Mouse (Mus musculus) heart, postnatal 14 days (tissue): ENCODE measurements at regions not wholly inside any gene's neighbourhood (a gene's known extent, or its start where the extent isn't known, plus 50 kb on each side); places are given as distances from the start of the nearest gene placed in this dataset.
"Not testable (repeated sequence)": the region's sequence is repeated elsewhere in the genome, so short reads cannot be mapped to it uniquely, and the experiment has no call there.

Experiments used
- DNase-seq, 2 experiments: peaks; one replicate each; pipeline ENCODE4 v3.0.0; 2021 to 2022
- intact Hi-C: fragments of 180-260 bp; cut with DNase I; formaldehyde crosslinking; loops from one replicate; pipeline ENCODE4 v1.15.1; 2025

DNA sequence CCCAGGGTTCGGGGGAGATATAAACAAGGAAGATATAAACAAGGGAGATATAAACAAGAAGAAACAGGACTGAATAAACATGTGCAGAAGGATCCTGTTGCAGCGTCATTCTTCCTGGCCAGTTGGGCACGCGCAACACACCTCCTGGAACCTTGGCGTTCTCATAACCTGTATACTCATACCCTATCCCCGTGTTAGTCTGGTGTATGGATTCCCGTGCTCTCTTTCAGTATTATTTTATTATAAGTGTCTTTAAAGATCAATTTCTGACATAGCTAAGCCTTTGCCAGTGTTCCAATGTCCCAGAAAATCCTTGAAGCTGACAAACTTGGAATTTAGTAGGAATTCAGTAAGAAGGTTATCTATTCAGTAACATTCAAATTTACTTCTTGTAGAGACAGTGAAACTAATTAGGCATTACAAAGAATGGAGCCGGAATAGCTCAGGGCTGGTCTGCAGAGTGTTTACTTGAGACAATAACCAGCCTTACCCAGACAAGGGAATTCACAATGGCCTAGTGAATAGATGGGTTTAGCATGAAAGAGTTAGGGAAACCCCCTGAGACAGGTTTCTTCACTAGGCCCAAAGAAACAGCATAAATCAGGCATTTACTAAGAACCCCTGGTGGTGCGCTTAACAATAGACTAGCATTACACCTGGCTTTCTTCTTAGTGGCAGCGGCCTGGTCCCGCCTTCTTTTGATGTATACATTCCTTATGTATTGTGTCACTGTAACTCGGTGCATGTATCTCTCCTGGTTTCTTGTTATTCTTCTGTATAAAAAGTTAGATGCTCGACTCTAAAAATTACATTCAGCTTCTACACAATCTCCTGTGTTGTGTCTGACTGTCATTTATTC, 458.4 kb downstream of the Epm2a start:
- DNase-seq, intact Hi-C loops: not testable (repeated sequence)

DNA sequence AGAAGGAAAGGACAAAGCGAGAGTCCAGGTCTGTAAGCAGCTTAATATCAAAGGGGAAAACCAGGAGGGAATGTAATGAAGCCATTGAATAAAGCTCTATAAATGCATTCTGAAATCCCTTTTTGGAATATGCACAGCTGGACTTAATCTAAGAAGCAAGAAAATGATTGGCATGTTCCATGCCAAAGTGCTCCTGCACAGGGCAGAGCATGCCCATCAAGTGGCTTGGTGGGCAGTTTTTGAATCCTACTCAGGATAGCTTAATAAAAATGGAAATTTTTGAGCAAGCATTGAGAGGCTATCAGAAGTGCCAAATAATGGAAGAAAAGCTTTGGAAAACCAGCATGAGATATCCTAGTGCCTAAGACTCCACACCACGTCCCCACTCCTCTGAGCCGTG, 466.1 kb downstream of the Epm2a start:
- intact Hi-C loops: no loop called here

DNA sequence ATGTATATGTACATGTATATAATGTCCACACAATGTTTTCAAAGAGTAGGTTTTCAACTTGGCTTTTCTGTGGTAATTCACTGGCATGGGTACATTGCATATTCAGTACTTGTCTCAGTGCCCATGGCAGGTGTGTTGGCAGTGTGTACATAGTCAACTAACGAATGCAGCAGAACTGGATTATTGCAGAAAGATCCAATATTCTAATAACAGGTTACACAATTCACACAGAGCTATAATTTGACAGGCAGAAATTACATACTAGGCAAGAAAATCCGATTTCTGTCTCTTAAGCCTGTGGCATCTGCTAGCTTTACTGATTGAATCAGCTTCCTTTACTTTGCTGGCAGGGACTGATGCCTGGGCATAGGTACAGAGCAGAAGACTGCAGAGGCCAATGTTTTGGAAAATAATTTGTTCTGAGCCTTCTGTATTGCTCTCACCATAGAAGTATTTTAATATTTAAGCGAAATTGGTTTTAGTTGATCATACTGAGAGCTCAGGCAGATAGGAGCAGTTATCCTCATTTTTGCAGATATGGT, 479.3 kb downstream of the Epm2a start:
- DNase-seq: no peak
- intact Hi-C loops: no loop called here

More for the DNA sequence above, 466.1 kb downstream of the Epm2a start:
- DNase-seq: no peak

DNA sequence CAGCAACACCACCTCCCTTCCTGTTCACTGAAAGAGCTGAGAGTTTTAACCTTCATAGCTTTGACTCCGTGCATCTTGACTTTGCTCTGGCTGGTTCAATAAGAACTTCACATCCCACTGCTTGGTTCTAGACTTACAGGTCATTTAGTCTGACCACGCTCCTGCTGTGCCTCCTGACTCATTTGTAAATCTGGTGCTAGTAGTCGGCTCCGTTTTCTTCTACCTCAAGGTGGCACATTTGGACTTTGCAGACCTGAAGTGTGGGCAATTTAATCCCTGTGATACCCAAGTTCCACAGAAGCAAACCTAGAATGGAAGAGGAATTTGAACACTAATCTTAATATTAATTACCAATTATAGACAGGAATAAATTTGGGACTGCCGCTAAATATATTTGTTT, 497.9 kb downstream of the Epm2a start:
- intact Hi-C loops: no loop called here
- DNase-seq: no peak

DNA sequence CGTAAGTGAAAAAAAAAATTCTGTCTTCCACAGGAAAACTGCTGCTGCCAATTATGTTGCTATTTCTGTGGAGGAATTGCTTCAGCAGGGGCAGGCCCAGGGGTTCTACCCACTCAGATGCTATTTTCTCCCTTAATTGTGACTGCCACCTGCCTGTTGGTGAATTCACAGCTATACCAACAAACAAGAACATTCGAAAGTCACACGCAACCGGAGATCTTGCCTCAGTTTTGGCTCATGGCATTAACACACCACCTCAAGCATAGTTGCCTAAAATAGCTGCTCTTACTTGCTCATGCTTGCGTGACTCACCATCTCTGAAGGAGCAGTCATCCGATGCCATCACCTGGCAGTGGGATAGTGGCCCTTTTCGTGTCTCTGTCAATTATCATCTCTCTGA, 498.3 kb downstream of the Epm2a start:
- intact Hi-C loops: no loop called here

DNA sequence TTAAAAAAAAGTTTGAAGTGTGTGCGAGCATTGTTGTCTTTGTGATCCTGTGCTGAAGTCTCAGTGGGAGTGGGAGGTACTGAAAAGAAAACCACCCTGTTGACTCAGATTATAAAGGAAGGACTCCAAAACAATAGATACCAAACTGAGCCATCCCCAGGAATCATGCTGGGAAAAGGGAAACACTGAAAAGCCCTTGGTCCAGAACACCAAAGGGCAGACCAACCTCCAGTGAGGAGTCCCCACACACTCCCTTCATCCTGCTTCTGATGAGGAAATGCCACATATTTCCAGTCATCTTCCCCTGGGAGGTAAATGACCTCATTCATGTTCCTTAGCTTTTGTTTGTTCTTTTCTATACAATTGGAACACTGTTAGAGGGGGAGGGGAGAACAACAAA, 502.9 kb downstream of the Epm2a start:
- no peak for DNase-seq
- intact Hi-C loops: no loop called here

More for the DNA sequence above, 498.3 kb downstream of the Epm2a start:
- no peak for DNase-seq

DNA sequence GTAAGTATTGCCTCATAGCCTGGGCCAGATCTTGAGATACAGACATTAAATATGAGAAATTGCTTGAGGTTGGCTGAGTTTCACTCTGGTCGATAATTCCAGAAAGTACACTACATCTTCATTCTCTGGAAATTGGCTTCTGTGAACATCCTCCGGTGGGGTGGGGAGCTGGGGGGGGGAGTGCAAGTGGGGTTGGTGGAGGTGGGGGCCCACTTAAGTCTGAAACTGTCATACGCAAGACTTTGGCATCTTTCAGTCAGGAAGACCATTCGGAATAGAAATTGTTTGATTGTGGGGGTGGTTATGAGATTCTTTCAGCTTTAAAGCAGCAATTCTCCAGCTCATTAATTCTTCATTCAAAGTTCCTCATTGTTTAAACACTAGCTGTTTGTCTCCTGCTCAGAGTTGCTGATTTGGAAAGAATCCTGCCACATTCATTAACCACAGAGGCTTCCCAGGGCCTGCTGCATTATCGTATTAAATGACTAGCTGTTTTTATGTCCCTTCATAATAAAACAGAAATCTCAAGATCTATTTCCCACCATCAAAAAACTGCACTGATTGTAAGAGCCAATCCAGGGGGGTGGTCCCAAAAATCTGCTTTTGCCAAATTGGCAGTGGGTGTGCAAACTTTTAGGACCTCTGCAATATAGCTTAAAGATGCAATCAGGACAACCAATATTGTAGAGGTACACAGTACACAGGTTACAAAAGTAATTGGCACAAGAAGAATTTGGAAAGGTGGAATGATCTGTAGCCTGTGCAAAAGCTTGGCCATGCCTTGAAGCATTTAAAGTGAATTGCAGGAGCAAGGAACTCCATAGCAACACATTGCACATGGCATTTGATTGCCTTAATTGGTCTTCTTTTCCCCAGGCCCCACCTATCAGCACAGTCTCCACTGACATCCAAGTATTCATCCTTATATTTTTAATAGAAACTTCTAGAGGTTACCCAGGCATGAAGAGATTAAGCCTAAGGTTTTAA, 532.2 kb downstream of the Epm2a start:
- DNase-seq: no peak
- intact Hi-C loops: no loop called here

DNA sequence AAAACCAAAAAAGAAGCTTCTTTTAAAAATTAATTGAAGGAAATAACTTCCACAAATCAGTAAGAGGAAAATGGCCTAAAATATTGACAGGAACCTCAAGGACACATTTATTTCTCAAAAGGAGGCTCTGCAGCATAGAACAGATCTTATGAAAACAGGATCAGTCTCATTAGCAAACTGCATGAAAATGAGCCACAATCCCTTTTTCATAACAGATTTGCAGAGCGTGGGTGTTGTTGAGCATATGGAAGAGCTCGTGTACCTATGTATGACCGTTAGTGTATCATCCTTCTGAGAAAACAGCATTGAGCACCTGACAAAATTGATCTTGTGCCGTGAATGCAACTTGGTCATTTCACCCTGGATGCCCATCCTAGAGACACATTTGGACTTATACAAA, 543.0 kb downstream of the Epm2a start:
- intact Hi-C loops: no loop called here

DNA sequence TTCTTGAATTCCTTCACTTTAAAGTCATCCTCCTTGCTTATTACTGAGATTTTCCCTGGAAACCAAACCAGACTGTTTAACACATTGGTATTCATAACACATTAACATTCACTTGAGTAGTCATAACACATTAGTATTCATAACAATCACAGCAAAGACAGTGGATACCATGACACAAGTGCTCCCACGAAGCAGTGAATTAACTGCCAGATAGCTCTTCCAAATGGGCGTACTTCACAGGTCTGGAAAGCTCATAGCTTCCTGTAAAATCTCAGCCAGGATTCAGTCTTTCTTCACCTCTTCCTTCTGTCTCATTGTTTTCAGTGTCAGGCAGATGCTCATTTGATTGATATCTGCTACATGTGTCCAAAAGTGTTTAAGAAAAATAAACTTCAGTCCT, 545.7 kb downstream of the Epm2a start:
- DNase-seq: no peak
- intact Hi-C loops: no loop called here

More for the DNA sequence above, 543.0 kb downstream of the Epm2a start:
- no peak for DNase-seq

DNA sequence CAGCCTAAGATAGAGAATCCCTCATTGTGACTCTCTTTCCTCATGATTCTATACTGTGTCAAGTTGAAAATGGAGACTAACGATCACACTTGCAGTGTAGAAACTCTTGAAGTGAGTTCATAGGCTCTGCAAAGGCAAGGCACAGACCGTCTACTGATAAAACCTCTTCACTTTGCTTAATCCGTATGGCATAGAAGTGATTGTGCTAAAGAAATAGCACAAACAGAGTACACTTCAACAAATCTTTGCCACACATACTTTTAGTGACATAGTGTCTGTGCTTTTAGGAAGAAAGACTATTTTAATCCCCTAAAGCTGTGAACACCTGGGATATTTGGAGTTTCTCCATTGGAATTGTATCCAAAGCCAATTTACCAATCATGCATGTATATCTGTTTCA, 578.9 kb downstream of the Epm2a start:
- DNase-seq: no peak
- intact Hi-C loops: no loop called here

DNA sequence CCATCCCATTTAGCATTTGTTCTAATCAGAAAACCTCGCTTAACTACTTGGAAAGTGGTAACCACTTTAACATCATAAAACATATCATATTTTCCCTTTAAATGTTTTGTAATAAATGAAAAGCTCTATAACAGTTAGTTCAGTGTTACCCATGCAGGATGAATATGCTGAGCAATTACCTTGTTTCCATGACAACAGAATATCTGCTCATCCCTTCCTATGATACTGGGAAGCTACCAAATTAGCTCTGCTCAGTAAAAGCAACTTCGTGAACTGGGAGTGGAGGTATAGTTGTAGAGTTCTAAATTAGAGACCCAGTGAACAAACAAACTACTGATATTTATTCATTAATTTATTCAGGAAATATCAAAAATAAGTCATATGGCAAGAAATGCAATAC, 595.0 kb downstream of the Epm2a start:
- intact Hi-C loops: no loop called here
- DNase-seq: no peak

DNA sequence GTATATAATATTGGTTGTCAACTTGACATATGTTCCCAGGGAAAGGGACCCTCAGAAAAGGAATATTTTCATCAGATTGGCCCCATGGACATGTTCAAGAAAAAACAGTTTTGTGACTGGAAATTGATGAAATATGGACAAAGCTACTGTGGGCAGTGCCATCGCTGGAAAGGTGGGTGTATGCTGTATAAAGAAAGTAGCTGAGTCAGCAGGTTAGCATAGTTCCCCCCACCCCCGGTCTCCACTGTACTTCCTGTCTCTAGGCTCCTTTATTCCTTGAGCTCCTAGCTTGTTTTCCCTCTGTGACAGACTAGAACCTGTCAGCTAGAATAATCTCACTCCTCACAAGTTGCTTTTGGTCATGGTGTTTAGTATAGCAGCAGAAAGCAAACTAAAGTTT, 599.6 kb downstream of the Epm2a start:
- DNase-seq: no peak
- intact Hi-C loops: no loop called here

DNA sequence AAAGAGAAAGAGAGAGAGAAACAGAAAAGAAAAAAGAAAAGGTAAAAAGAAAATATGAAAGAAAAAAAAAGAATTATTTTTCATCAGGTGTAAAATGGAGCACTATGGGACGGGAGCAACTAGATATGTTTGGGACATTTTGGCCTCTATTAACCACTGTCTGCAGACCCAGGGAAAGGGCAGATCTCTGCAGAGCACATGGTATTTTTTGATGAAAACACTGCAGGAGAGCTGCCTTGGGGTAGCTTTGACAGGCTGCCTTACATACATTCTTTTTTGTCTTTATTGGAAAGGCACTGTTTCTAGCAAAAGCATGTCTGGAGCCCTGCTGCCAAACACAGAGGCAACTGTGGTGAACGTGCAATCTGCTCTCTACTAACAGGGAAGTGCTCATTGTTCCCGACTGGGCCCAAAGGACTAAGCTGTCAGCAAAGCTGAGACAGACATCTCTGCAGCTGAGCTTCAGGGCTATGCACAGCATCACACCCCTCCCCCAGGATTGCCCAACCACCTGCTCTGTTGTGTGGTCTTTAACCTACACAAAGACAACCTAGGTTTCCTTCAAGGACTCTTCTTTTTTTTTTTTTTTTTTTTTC, 617.2 kb downstream of the Epm2a start:
- intact Hi-C loops: no loop called here
- DNase-seq: no peak

DNA sequence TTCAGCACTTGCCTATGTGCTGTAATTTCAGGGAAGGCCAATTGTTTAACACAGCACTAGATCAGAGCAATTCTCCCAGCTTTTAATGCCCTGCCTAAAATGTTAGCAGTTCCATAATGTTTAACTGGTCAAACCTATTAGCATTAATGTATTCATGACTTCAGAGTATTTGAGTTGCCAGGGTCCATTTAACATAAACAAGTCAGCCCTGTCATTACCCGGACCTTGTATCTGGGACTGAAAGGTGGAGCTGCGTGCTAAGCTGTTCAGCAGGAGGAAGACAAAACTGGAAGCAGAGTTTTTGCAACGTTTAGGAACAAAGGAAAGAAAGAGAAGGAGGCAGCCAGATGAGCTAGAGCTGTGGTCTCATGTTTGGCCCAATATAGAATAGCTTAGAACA, 661.8 kb downstream of the Epm2a start:
- no peak for DNase-seq
- intact Hi-C loops: loop anchor here (5.0 kb wide), 1 partner anchor 607 kb away; no protein-coding TSS in a partner anchor

DNA sequence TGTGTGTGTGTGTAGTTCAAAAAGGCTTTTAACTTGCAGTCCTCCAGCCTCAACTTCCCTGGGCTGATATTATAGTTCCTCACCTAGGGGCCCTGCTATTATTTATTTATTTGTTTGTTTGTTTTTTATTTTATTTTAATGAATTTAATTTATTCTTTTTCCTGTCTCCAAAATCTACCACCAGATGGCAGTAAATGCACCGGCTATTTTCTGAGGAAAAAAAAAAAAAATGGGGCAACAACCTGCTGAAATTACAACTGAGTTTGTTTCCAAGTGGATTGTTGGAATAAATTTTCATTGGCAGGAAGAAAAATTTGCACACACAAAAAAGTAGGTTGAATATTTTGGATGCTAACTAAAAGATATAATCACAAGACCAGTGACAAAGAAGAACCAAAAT, 662.7 kb downstream of the Epm2a start:
- DNase-seq: no peak
- intact Hi-C loops: loop anchor here (5.0 kb wide), 1 partner anchor 606 kb away; no protein-coding TSS in a partner anchor

DNA sequence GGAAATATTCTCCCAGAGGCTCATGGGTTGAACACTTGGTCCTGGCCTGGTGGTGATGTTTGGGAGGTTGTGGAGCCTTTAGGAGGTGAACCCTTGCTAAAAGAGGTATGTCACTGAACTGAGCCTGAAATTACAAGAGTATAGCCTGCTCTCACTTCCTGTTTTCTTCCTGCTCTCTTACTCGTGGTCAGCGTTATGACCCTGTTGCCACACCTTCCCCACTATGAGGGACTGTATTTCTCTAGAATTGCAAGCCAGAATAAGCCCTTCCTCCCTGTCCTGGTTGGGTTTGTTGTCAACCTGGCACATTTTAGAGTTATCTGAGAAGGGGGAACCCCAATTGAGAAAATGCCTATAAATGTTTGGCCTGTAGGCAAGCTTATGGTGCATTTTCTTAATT, 674.1 kb downstream of the Epm2a start:
- no peak for DNase-seq

DNA sequence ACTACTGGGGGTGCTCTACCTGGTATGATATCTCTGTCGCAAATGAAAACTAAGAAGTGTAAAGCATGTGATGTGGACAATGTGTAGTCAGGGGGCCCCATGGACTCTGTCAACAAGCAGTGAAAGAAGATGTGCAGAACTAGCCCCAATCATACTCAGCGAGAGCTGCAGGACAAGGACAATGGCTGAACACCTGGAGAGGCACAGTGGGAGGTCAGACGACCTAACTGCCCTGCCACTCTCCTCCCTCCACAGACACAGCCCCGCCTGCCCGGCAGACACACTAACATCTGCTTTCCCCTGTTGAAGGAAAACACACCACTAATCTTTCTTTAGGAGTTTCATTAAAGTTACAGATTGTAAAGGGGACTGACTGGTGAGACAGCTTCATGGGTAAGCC, 675.1 kb downstream of the Epm2a start:
- DNase-seq: no peak
- intact Hi-C loops: no loop called here

More for the DNA sequence above, 674.1 kb downstream of the Epm2a start:
- intact Hi-C loops: no loop called here

DNA sequence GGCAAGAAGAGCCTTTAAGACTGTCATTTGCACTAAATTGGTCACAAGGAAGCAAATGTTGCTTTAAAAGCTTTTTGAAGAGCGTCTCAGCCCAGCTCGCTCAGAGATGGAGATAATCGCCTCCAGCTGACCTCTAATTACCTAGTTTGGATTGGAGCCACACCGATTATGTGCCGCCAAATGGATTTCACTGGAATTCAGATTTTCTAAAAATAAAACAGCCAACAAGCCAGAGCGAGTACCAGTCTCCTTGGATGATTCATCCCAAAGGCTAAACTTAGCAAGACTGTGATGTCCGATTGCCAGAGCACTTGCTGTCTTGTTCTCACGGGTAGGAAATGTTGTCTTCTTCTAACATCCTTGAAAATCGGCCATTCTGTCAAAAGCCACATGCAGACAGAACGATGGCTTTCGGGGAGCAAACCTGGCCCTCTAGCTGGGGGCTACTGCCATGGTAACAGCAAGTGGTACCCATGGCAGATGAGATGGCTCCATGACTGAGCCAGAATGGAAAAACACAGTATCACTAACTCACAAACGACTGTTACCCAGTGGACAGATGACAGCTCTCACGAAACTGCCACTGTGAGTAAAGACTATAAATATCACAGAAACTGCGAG, 676.1 kb downstream of the Epm2a start:
- peak; percentile 15 to 40 for DNase-seq
- intact Hi-C loops: no loop called here

DNA sequence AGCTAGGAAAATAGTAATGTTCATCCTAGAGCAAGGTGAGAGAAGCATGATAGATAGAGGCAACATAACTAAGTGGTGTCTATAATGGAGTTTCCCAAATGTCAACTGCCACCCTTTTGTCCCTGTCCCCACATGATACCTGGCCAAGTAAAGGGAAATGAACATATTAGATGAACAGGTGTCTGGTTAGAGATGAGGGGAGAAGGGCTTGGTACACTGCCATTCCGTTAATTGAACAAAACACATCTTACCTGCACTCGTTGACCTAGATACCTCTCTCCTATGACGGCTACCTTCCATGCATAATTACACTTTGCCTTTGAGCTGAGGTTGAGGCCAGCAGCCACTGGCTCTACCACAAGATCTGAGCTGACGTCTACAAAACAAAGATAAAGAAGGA, 677.4 kb downstream of the Epm2a start:
- no peak for DNase-seq
- intact Hi-C loops: no loop called here

DNA sequence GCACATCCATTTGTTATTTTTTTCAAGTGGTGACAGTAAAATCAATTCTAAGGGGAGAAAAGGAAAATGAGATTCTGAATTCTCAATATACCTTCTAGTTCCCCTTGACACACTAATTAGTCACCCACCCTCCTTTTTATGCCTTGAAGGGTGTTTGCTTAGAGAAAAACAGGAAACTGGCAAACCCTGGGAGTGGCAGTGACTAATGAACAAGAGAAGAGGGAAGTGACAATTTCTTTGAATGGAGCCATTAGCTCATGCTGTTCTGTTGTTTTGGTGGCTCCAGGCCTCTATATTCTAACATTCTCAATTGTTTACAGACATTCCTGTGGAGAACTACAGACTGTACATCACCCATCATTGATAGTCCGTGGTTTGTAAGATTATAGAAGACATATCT, 692.0 kb downstream of the Epm2a start:
- intact Hi-C loops: no loop called here
- DNase-seq: no peak
